Mouse (Mus musculus): ENCODE results near the gene Ran. TPM values are rescaled to one million over a fixed set of nuclear protein-coding genes. Genes with fewer than 3 reads are reported as not detected.
A peak's percentile ranks its signal among the peaks of the same experiment; 100 is the strongest.

Ran gene
- polyA plus RNA-seq, 2 experiments, result 266 to 476 TPM

DNA sequence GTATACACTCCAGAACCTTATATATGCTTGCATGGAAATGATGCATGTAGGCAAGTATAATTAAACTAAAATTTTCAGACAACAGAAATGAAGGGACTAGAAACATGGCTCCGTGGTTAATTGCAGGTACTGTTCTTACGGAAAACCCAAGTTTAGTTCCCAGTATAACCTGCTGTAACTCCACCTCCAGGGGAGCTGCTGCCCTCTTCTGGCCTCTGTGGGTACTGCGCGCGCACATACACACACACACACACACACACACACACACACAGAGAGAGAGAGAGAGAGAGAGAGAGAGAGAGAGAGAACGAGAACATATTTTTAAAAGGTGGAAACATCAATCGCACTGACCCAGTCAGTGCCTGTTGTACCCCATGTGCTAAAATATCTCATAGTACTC is 40.9 kb upstream of the Ran start:
- Histone ChIP-seq H3K9ac (ENCODE audit: low read depth, low read length, severe bottlenecking) (no peak overlapping the region), H3K27ac (replicated peaks; ENCODE audit: low read depth, low read length) (no peak overlapping the region), H3K9me3 (ENCODE audit: control insufficient read depth, low read length) (no peaks in the 10 kb centered on the region), H3K4me1 (ENCODE audit: control insufficient read depth, insufficient read depth, low read length) (no peaks in the 10 kb centered on the region), H3K27me3 (ENCODE audit: control insufficient read depth, insufficient read depth, low read length) (no peaks in the 10 kb centered on the region), H3K36me3 (ENCODE audit: control insufficient read depth, insufficient read depth, low read length) (no peaks in the 10 kb centered on the region), H3K4me2 (replicated peaks; ENCODE audit: low read depth, low read length, severe bottlenecking) (no peak overlapping the region), H3K4me3 (replicated peaks; ENCODE audit: low read length) (no peak overlapping the region)
- ATAC-seq (ENCODE audit: low FRiP score, low read depth) (no peak), DNase-seq (ENCODE audit: low spot score) (no peak)
- no peak for TF ChIP-seq POLR2A (IDR thresholded peaks at IDR 0.05; ENCODE audit: borderline replicate concordance, extremely low read depth, insufficient read depth, insufficient read length)
- 99% methylated on average over 7 of the region's 7 CpGs for WGBS

DNA sequence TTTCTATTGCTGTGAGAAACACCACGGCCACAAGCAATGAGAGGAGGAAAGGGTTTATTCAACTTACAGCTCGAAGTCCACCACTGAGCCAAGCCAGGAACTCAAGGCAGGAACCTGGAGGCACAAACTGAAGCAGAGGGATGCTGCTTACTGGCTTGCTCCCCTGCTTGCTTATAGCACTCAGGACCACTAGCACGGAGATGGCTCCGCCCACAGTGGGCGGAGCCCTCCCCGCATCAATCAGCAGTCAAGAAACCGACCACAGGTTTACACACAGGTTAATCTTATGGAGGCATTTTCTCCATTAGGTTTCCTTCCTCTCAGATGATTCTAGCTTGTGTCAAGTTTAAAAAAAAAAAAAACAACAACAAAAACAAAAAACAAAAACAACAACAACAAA is 39.0 kb upstream of the Ran start:
- H3K27me3 ChIP-seq (ENCODE audit: control insufficient read depth, insufficient read depth, low read length), result no peaks in the 10 kb centered on the region
- H3K36me3 ChIP-seq (ENCODE audit: control insufficient read depth, insufficient read depth, low read length), result peaks cover 13% of the 10 kb centered on the region
- H3K9ac ChIP-seq (ENCODE audit: low read depth, low read length, severe bottlenecking), result no peak overlapping the region
- 71% methylated on average over 7 of the region's 7 CpGs for WGBS
- no peak overlapping the region for H3K4me2 ChIP-seq (replicated peaks; ENCODE audit: low read depth, low read length, severe bottlenecking)
- no peaks in the 10 kb centered on the region for H3K4me1 ChIP-seq (ENCODE audit: control insufficient read depth, insufficient read depth, low read length)
- DNase-seq (ENCODE audit: low spot score) (no peak), ATAC-seq (ENCODE audit: low FRiP score, low read depth) (no peak)
- no peak for TF ChIP-seq POLR2A (IDR thresholded peaks at IDR 0.05; ENCODE audit: borderline replicate concordance, extremely low read depth, insufficient read depth, insufficient read length)
- no peaks in the 10 kb centered on the region for H3K9me3 ChIP-seq (ENCODE audit: control insufficient read depth, low read length)
- no peak overlapping the region for H3K27ac ChIP-seq (replicated peaks; ENCODE audit: low read depth, low read length)
- no peak overlapping the region for H3K4me3 ChIP-seq (replicated peaks; ENCODE audit: low read length)

- H3K4me1 ChIP-seq (ENCODE audit: control insufficient read depth, insufficient read depth, low read length), result no peaks in the 10 kb centered on the region
- no peak overlapping the region for H3K4me3 ChIP-seq (replicated peaks; ENCODE audit: low read length)
- DNase-seq (ENCODE audit: low spot score) (peak; percentile 44), ATAC-seq (ENCODE audit: low FRiP score, low read depth) (no peak)
- peaks cover 20% of the 10 kb centered on the region for H3K36me3 ChIP-seq (ENCODE audit: control insufficient read depth, insufficient read depth, low read length)
- WGBS, result 31% methylated on average over 12 of the region's 12 CpGs
- H3K4me2 ChIP-seq (replicated peaks; ENCODE audit: low read depth, low read length, severe bottlenecking), result no peak overlapping the region
- no peak overlapping the region for H3K9ac ChIP-seq (ENCODE audit: low read depth, low read length, severe bottlenecking)
- no peaks in the 10 kb centered on the region for H3K9me3 ChIP-seq (ENCODE audit: control insufficient read depth, low read length)
- no peak for TF ChIP-seq POLR2A (IDR thresholded peaks at IDR 0.05; ENCODE audit: borderline replicate concordance, extremely low read depth, insufficient read depth, insufficient read length)
- no peaks in the 10 kb centered on the region for H3K27me3 ChIP-seq (ENCODE audit: control insufficient read depth, insufficient read depth, low read length)
- H3K27ac ChIP-seq (replicated peaks; ENCODE audit: low read depth, low read length), result no peak overlapping the region
These were observed 38.3 kb upstream of the Ran start for GRCm38 (mm10) chr5:128981607-128982006.

GRCm38 (mm10) chr5:128984536-128984935 is 35.3 kb upstream of the Ran start:
- DNase-seq (ENCODE audit: low spot score), result no peak
- 85% methylated on average over 6 of the region's 6 CpGs for WGBS
- H3K36me3 ChIP-seq (ENCODE audit: control insufficient read depth, insufficient read depth, low read length), result peaks cover 26% of the 10 kb centered on the region

GRCm38 (mm10) chr5:128985946-128986345 is 33.9 kb upstream of the Ran start:
- Histone ChIP-seq H3K27ac (replicated peaks; ENCODE audit: low read depth, low read length) (no peak overlapping the region), H3K27me3 (ENCODE audit: control insufficient read depth, insufficient read depth, low read length) (no peaks in the 10 kb centered on the region), H3K9me3 (ENCODE audit: control insufficient read depth, low read length) (no peaks in the 10 kb centered on the region), H3K4me2 (replicated peaks; ENCODE audit: low read depth, low read length, severe bottlenecking) (no peak overlapping the region), H3K4me3 (replicated peaks; ENCODE audit: low read length) (no peak overlapping the region), H3K9ac (ENCODE audit: low read depth, low read length, severe bottlenecking) (no peak overlapping the region), H3K4me1 (ENCODE audit: control insufficient read depth, insufficient read depth, low read length) (no peaks in the 10 kb centered on the region), H3K36me3 (ENCODE audit: control insufficient read depth, insufficient read depth, low read length) (peaks cover 31% of the 10 kb centered on the region)
- DNase-seq (ENCODE audit: low spot score), result no peak
- ATAC-seq (ENCODE audit: low FRiP score, low read depth), result no peak
- no peak for TF ChIP-seq POLR2A (IDR thresholded peaks at IDR 0.05; ENCODE audit: borderline replicate concordance, extremely low read depth, insufficient read depth, insufficient read length)
- WGBS, result 90% methylated on average over 13 of the region's 13 CpGs

More at GRCm38 (mm10) chr5:128984536-128984935, 35.3 kb upstream of the Ran start:
- Histone ChIP-seq H3K9me3 (ENCODE audit: control insufficient read depth, low read length) (no peaks in the 10 kb centered on the region), H3K4me2 (replicated peaks; ENCODE audit: low read depth, low read length, severe bottlenecking) (no peak overlapping the region), H3K4me3 (replicated peaks; ENCODE audit: low read length) (no peak overlapping the region), H3K27ac (replicated peaks; ENCODE audit: low read depth, low read length) (no peak overlapping the region), H3K4me1 (ENCODE audit: control insufficient read depth, insufficient read depth, low read length) (no peaks in the 10 kb centered on the region), H3K27me3 (ENCODE audit: control insufficient read depth, insufficient read depth, low read length) (no peaks in the 10 kb centered on the region), H3K9ac (ENCODE audit: low read depth, low read length, severe bottlenecking) (no peak overlapping the region)
- no peak for ATAC-seq (ENCODE audit: low FRiP score, low read depth)
- no peak for TF ChIP-seq POLR2A (IDR thresholded peaks at IDR 0.05; ENCODE audit: borderline replicate concordance, extremely low read depth, insufficient read depth, insufficient read length)
